ENCODE assay signal across 21 mouse cellular contexts in the genomic region with DNA sequence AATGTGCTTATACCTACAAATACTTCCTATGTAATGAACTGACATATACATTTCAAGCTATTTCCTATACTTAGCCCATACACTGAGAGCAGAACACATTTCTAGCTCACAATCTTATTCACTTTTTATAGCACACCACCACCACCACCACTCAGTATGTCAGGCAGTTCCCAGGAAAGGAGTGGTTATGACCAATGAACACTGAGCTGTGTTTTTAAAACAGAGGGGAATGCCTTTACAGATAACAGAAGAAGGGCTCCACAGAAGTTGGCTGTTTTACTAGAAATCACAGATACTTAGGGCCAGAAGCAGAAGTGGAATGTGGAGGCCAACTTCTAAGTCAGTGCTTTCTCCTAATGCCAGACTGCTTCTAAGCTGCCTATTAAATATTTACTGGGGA.
DNase-seq lines count a peak whose midpoint lies in the region; ATAC-seq lines count a peak whose summit lies in the region.
"Had no signal": no experiment of that assay in that cellular context is flagged by ENCODE, and none has a peak within 500 bp of the region (broad histone marks: within the 10 kb centered on the region; RNA-seq: fewer than 3 reads in every experiment).

No protein-coding gene starts in this region.

- no peaks in the 10 kb centered on the region for H3K27me3 ChIP-seq in heart, embryonic 13.5 days (replicated peaks)
- no peaks in the 10 kb centered on the region for H3K27me3 ChIP-seq in lung, embryonic 16.5 days (ENCODE audit: control insufficient read depth, insufficient read depth, low read depth, low read length)
- H3K27me3 ChIP-seq: CH12.LX; embryonic facial prominence, embryonic 13.5 days; forebrain, embryonic 12.5 days; hindbrain, embryonic 12.5 days had no signal

- no peak overlapping the region for H3K4me3 ChIP-seq in heart, embryonic 13.5 days
- H3K4me3 ChIP-seq in lung, embryonic 16.5 days (ENCODE audit: low read length): no peak overlapping the region
- H3K4me3 ChIP-seq: embryonic facial prominence, embryonic 13.5 days; forebrain, embryonic 12.5 days; hindbrain, embryonic 12.5 days had no signal

- H3K4me2 ChIP-seq in heart, embryonic 13.5 days: no peak overlapping the region
- H3K4me2 ChIP-seq in lung, embryonic 16.5 days (ENCODE audit: low read depth, low read length): no peak overlapping the region
- H3K4me2 ChIP-seq: embryonic facial prominence, embryonic 13.5 days; forebrain, embryonic 12.5 days; hindbrain, embryonic 12.5 days had no signal

- H3K9me3 ChIP-seq in heart, embryonic 13.5 days: no peaks in the 10 kb centered on the region
- H3K9me3 ChIP-seq in lung, embryonic 16.5 days (ENCODE audit: control insufficient read depth, low read length): no peaks in the 10 kb centered on the region
- H3K9me3 ChIP-seq: embryonic facial prominence, embryonic 13.5 days; forebrain, embryonic 12.5 days; hindbrain, embryonic 12.5 days had no signal

- peaks cover 26% of the 10 kb centered on the region for H3K4me1 ChIP-seq in heart, embryonic 13.5 days
- peaks cover 3% of the 10 kb centered on the region; the same call in 1 of the 2 replicates for H3K4me1 ChIP-seq in lung, embryonic 16.5 days (replicated peaks; ENCODE audit: control insufficient read depth, insufficient read depth, low read length)
- H3K4me1 ChIP-seq: forebrain, embryonic 12.5 days; hindbrain, embryonic 12.5 days had no signal

- DNase-seq in heart, adult 18-20 months: no peak
- DNase-seq in lung, postnatal 10 days: no peak
- peak; percentile 22 for DNase-seq in 416B (ENCODE audit: low read depth)
- no peak for DNase-seq in left cerebral cortex, adult 18-20 months (ENCODE audit: low spot score in 2 of 2)
- DNase-seq in MN1 (ENCODE audit: low spot score): no peak
- DNase-seq: adrenal gland, postnatal 10 days; cerebellum, adult 11-12 months; cerebellum, adult 9-10 months; cerebellum, postnatal 25 days; gastrocnemius, postnatal 10 days; heart, postnatal 10 days; heart, postnatal 4 days had no signal

- no peaks in the 10 kb centered on the region for H3K36me3 ChIP-seq in heart, embryonic 13.5 days
- no peaks in the 10 kb centered on the region for H3K36me3 ChIP-seq in lung, embryonic 16.5 days (ENCODE audit: control insufficient read depth, insufficient read depth, low read length)
- H3K36me3 ChIP-seq: embryonic facial prominence, embryonic 13.5 days; forebrain, embryonic 12.5 days; hindbrain, embryonic 12.5 days had no signal

- H3K9ac ChIP-seq in heart, embryonic 13.5 days: no peak overlapping the region
- H3K9ac ChIP-seq in lung, embryonic 16.5 days (ENCODE audit: low read length): no peak overlapping the region
- H3K9ac ChIP-seq: embryonic facial prominence, embryonic 13.5 days; forebrain, embryonic 12.5 days; hindbrain, embryonic 12.5 days had no signal

- H3K27ac ChIP-seq in heart, embryonic 13.5 days (replicated peaks): peak overlapping the region; percentile 61
- H3K27ac ChIP-seq in lung, embryonic 16.5 days (ENCODE audit: low read length): no peak overlapping the region
- H3K27ac ChIP-seq: embryonic facial prominence, embryonic 13.5 days; forebrain, embryonic 12.5 days; hindbrain, embryonic 12.5 days; hindbrain, postnatal 0 days had no signal

- ATAC-seq in heart, embryonic 13.5 days (ENCODE audit: extremely low read depth, insufficient number of reproducible peaks, low FRiP score, low TSS enrichment): no peak
- peak; percentile 70 for ATAC-seq in lung, embryonic 16.5 days (ENCODE audit: low read depth)
- peak; percentile 43 for ATAC-seq in common myeloid progenitor, adult 5-6 weeks (replicated peaks; ENCODE audit: low read depth, poor library complexity, severe bottlenecking)
- ATAC-seq: forebrain, embryonic 16.5 days; hindbrain, postnatal 0 days had no signal
